Mouse (Mus musculus) thymus, adult 2 months (tissue): ENCODE measurements around the gene Gm28230. TPM values are rescaled to one million over a fixed set of nuclear protein-coding genes. Genes with fewer than 3 reads are reported as not detected.

Source experiments
- DNase-seq: peaks from one replicate; pipeline ENCODE4 v3.0.0; 2021
- H3K27ac ChIP-seq: fragments of 200-500 bp; 2 replicates; pipeline ENCODE4 v1.5.1; 2012; ENCODE audit warnings: low read length, control low read depth; ENCODE audit not compliant: control insufficient read depth, insufficient read depth
- H3K27me3 ChIP-seq: fragments of 200-500 bp; 2 replicates; pipeline ENCODE4 v1.6.1; 2012; ENCODE audit warnings: mild to moderate bottlenecking, low read length, moderate library complexity, mixed read lengths; ENCODE audit not compliant: control insufficient read depth, insufficient read depth
- H3K36me3 ChIP-seq: fragments of 200-500 bp; 2 replicates; pipeline ENCODE4 v1.6.1; 2012; ENCODE audit warnings: mild to moderate bottlenecking, low read length, moderate library complexity; ENCODE audit not compliant: control insufficient read depth, insufficient read depth
- H3K4me1 ChIP-seq: fragments of 200-500 bp; replicated peaks from 2 replicates; pipeline ENCODE4 v1.6.1; 2012; ENCODE audit warnings: low read length; ENCODE audit not compliant: control insufficient read depth, insufficient read depth
- H3K4me3 ChIP-seq: fragments of 200-500 bp; 2 replicates; pipeline ENCODE4 v1.5.1; 2012; ENCODE audit warnings: mild to moderate bottlenecking, low read length, control low read depth, moderate library complexity; ENCODE audit not compliant: control insufficient read depth, insufficient read depth
- CTCF ChIP-seq: fragments of 200-500 bp; IDR thresholded peaks from 2 replicates; pipeline ENCODE4 v1.5.1; 2012; ENCODE audit warnings: mild to moderate bottlenecking, control low read depth, low read length, moderate library complexity, borderline replicate concordance; ENCODE audit not compliant: control insufficient read depth, poor library complexity, insufficient read depth; ENCODE audit errors: extremely low read depth
- POLR2A ChIP-seq: fragments of 200-500 bp; IDR thresholded peaks from 2 replicates; pipeline ENCODE4 v1.6.1; 2012; ENCODE audit warnings: mild to moderate bottlenecking, low read length, control low read depth, moderate library complexity; ENCODE audit not compliant: control insufficient read depth, poor library complexity, insufficient read depth; ENCODE audit errors: extremely low read depth
- WGBS: fragments of 180-500 bp; shearing (Covaris S2); methylation state at CpG from one replicate; pipeline ENCODE4 v1.1.7; 2018; 5-methylcytosine and 5-hydroxymethylcytosine counted together
- polyA plus RNA-seq: library from polyadenylated mRNA; depleted of rRNA; stranded (reverse); fragments of >200 nt; gene quantifications from 2 replicates; pipeline ENCODE4 v1.2.3, GENCODE M21; 2012

The Gm28230 gene
- polyA plus RNA-seq, 1 experiment: 0.31 TPM

GRCm38 (mm10) chr2:74760146-74760545 is 33.6 kb downstream of the Gm28230 start:
- Histone ChIP-seq H3K36me3 (no peaks in the 10 kb centered on the region), H3K4me1 (0 out of 2 replicates have a peak, but pooled peaks cover 3% of the 10 kb centered on the region), H3K27ac (no peak overlapping the region), H3K4me3 (no peak overlapping the region), H3K27me3 (peaks cover 4% of the 10 kb centered on the region; the same call in 1 of the 2 replicates)
- no peak for TF ChIP-seq CTCF
- TF ChIP-seq POLR2A: no peak
- DNase-seq: no peak
- WGBS: 0% methylated on average over 1 of the region's 1 CpGs

DNA sequence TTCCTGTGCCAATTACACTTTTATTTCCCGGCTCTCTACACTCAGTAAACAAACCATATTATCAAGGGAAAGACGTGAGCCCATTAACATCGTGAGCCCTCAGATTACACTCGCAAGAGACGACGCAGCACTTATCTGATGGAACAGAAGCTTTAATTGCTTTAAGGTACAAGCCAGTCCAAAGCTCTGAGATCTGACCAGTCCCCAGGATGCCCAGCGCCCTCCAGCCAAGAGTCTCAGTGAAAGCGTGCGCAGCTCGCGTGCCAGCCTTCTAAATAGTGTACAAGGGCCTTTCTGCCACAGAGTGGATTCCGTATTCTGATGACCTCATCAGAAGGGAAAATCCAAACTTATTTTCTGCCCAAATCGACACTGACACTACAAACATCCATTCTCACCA is 35.4 kb downstream of the Gm28230 start:
- 0 out of 2 replicates have a peak, but pooled peaks cover 3% of the 10 kb centered on the region for H3K4me1 ChIP-seq
- WGBS: 14% methylated on average over 13 of the region's 13 CpGs
- H3K27me3 ChIP-seq: peaks cover 4% of the 10 kb centered on the region; the same call in 1 of the 2 replicates
- H3K36me3 ChIP-seq: no peaks in the 10 kb centered on the region
- no peak overlapping the region for H3K27ac ChIP-seq
- no peak for DNase-seq
- H3K4me3 ChIP-seq: no peak overlapping the region
- TF ChIP-seq POLR2A (no peak), CTCF (no peak)

GRCm38 (mm10) chr2:74762522-74763244 is 36.2 kb downstream of the Gm28230 start, which contains the start of gene Hoxd1:
Hoxd1 (plus strand) TSS chr2:74762980.
- no peak for DNase-seq
- Histone ChIP-seq H3K27ac (no peak within 1 kb of the TSS), H3K36me3 (no peaks in the 10 kb centered on the region), H3K4me3 (no peak within 1 kb of the TSS), H3K4me1 (0 out of 2 replicates have a peak, but pooled peaks cover 3% of the 10 kb centered on the region), H3K27me3 (peaks cover 4% of the 10 kb centered on the region; the same call in 1 of the 2 replicates)
- TF ChIP-seq CTCF: no peak
- no peak for TF ChIP-seq POLR2A
- 2% methylated on average over 61 of the region's 61 CpGs for WGBS

DNA sequence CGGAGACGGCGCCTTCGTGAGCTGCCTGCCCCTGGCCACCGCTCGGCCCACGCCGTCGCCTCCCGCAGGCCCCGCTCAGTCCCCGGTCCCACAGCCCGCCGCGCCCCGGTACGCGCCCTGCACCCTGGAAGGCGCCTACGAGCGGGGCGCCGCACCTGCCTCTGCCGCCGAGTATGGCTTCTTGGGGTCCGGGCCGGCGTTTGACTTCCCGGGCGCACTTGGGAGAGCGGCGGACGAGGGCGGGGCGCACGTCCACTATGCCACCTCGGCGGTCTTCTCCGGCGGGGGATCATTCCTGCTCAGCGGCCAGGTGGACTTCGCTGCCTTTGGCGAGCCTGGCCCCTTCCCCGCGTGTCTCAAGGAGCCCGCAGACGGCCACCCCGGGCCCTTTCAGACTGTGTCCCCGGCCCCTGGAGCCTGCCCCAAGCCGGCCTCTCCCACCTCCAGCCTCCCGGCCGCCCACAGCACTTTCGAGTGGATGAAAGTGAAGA is 36.8 kb downstream of the Gm28230 start:
- TF ChIP-seq POLR2A (no peak), CTCF (no peak)
- Histone ChIP-seq H3K4me3 (no peak overlapping the region), H3K27me3 (peaks cover 4% of the 10 kb centered on the region; the same call in 1 of the 2 replicates), H3K4me1 (0 out of 2 replicates have a peak, but pooled peaks cover 3% of the 10 kb centered on the region), H3K27ac (no peak overlapping the region), H3K36me3 (no peaks in the 10 kb centered on the region)
- 9% methylated on average over 52 of the region's 53 CpGs for WGBS
- no peak for DNase-seq

DNA sequence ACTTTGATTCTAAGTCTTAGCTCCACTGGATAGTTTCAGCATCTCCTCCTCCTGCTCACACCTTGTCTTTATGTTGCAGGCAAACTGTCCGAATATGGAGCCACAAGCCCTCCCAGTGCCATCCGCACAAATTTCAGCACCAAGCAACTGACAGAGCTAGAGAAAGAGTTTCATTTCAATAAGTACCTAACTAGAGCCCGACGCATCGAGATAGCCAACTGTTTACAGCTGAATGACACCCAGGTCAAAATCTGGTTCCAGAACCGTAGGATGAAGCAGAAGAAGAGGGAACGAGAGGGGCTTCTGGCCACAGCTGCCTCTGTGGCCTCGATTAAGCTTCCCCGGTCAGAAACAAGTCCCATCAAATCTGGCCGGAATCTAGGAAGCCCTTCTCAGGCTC is 37.4 kb downstream of the Gm28230 start:
- Histone ChIP-seq H3K4me3 (no peak overlapping the region), H3K36me3 (no peaks in the 10 kb centered on the region), H3K4me1 (0 out of 2 replicates have a peak, but pooled peaks cover 3% of the 10 kb centered on the region), H3K27me3 (peaks cover 4% of the 10 kb centered on the region; the same call in 1 of the 2 replicates), H3K27ac (no peak overlapping the region)
- TF ChIP-seq POLR2A: no peak
- TF ChIP-seq CTCF: no peak
- 60% methylated on average over 10 of the region's 10 CpGs for WGBS
- DNase-seq: no peak

GRCm38 (mm10) chr2:74774359-74774758 is 47.8 kb downstream of the Gm28230 start:
- TF ChIP-seq CTCF (no peak), POLR2A (no peak)
- WGBS: 90% methylated on average over 2 of the region's 2 CpGs
- no peaks in the 10 kb centered on the region for H3K36me3 ChIP-seq

More at GRCm38 (mm10) chr2:74774359-74774758, 47.8 kb downstream of the Gm28230 start:
- no peak overlapping the region for H3K27ac ChIP-seq
- DNase-seq: no peak
- H3K27me3 ChIP-seq: no peaks in the 10 kb centered on the region
- no peaks in the 10 kb centered on the region for H3K4me1 ChIP-seq
- no peak overlapping the region for H3K4me3 ChIP-seq
